Mouse (Mus musculus) gastrocnemius, postnatal 10 days (tissue): ENCODE data around the gene Nmi. TPM values are rescaled to one million over a fixed set of nuclear protein-coding genes. Genes with fewer than 3 reads are reported as not detected.

Experiments used
- DNase-seq: peaks from one replicate; pipeline ENCODE4 v3.0.0; 2021; ENCODE audit warnings: mixed read lengths
- total RNA-seq, 2 experiments: library from RNA; stranded (reverse); gene quantifications; 2 replicates each; pipeline ENCODE4 v1.2.3; 2021

The Nmi gene
- total RNA-seq, 2 experiments from 2014 or later = 4.9 to 5.9 TPM

DNA sequence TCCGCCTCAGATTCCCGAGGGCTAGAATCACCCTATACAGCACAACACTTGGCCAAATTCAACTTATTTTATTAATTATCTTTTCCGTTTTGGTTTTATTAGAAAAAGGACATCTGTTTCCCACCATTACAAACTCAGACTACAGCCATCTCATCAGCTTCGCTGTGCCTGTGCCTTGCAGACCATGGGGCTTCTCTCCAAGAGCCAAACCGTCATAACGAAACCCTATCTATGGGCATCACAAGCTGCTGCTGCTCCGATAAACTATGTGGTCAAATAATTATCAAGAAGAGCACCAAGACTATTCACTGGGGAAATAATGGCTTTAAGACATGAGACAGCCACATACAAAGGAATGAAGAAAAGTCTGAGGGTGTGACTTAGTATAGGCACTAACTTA is 31.5 kb downstream of the Nmi start:
- no peak for DNase-seq

DNA sequence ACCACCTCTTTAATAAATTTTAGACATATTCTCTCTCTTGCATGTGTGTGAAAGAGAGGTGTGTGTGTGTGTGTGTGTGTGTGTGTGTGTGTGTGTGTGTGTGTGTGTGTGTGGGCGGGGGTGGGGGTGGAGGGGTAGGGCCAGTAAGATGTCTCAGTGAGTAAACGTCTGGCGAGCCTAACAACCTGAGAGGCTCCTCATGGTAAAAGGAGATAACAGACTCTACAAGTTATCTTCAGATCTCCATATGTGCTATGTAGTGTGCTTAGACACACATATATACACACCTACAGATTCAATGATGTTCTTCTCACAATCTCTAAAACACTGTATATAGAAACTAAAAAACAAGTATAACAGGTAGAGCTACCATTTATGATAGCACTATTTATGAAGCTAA is 34.5 kb downstream of the Nmi start:
- DNase-seq = no peak

DNA sequence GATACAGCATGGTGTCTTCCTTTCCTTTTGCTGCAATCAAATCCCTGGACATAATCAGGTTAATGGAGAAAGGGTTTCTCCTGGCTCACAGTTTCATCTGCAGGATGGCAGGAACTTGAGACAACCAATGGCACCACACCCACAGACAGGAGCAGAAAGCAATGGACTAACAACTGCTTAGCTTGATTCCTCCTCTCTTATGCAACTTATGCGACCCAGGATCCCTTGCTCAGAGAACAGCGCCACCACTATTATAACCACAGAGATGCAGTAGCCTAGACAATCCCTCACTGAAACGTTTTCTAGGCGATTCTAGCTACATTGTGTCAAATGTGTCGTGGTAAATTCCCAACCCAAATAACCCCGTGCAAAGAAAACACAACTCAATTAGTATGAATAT is 36.3 kb downstream of the Nmi start:
- no peak for DNase-seq

DNA sequence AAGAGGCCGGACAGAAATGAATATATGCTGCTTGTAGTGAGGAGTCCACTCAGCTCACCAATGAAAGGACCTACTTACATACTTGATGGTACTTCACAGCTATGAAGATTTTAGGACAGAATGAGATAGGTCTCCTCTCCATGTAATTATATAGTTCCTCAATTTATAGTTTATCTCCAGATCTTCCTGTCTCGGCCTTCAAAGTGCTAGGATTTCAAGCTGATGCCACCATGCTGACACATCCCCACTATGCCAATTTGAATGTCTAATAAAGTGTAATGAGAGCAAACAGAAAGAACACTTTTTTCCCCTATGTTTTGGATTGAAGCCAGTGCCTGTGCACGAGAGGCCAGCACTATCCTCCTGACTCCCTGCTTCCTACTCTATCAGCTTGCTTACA is 36.7 kb downstream of the Nmi start:
- no peak for DNase-seq

DNA sequence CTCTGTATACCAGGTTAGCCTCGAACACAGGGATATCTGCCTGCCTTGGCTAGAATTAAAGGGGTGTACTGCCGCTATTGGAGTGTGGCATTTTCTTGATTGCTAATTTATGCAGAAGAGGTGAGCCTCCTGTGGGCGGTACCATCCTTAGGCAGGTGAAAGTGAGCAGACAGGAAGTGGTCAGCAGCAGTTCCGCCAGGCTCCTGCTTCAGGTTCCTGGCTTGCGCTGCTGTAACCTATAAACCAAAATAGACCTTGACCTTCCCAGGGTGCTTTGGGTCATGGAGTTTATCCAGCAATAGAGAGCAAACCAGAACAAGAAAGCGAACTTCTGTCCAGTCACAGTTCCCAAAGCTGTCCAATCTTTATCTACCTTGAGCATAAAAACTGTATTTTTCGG is 37.4 kb downstream of the Nmi start:
- no peak for DNase-seq

DNA sequence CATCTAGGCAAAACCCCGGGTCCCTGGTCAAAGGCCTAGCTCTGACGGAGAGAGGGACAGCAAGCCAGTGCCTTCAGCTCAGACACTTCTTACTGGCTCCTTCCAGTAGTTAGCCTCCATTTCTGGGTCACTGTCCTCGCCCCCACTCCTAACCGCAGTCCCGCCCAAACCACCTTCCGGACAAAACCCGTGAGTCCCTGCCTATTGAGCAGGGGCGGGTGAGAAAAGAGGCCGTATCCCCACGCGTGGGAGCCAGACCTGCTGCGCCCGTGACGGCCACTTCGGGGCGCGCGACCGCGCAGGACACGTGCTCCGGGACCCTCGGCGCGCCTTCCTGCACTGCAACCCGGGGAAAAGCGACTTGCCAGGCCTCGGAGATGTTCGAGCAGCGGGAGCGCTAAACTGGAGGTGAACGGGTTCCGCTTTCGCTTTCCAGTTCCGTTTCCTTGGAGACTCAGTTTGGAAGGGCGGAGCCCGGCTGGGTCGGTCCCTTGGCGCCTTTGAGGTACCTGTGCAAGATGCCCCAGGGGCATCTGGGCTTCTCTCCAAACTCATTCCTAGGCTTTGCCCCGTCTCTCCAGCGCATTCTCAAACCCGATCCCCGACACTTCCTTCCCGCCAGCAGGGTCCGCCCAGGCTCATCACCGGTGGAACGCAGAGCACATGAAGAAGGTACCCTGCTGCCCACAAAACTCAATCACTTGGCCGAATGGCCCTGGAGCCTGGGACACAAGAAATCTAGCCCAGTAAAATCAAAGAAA is 38.5 kb downstream of the Nmi start, which contains the start of gene Rbm43:
Rbm43 (minus strand) TSS at position 590 of the 761 bp plus-strand sequence.
- DNase-seq = peak; percentile 66

DNA sequence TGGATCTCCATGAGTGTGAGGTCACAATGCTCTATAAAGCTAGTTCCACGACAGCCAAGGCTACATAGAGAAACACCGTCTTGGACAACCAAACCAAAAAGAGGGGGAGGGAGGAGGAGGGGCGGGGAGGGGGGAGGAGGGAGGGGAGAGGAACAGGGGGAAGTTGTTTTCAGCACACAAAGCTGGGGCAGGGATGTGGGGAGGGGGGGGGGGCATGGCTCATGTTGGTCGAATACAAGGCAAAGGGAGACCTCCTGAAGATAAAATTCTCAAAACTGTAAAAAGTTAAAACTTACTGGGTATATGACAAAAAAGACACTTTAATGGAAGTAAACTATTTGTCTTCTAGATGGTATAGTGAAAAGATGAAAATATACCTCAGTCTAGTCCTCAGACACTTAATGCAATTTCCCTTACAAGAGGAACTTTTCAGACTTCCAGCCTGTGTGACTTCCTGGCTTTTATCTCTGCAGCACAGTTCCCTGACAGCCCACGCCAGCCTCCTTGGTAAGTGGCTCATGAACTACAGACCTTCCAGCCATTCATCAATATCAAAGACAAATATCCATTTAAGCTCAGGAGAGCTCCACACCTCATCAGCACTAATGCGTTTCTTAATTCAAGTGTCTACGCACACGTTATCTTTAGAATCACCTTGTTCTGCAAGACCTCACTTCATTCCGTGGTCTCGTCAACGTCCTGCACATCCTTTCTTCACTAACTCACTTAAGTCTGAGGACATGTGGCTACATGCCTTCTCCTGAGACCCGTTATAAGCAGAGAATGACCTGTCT is 39.8 kb downstream of the Nmi start:
- no peak for DNase-seq

DNA sequence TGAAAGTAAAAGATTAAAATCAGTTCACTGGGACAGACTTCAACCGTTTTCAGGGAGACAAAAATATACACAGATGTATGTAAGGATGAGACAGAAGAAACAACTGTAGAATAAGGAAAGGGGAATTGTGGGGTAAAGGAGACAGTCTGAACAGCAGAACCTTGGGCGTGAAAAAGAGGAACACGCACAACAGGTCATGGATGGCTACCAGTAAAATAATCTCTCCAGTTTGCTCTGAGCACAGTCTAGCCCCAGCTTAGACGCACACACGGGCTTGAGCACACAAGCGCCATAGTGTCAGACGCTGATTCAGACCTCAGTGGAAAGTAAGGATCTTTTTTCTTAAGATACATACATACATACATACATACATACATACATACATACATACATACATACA is 42.1 kb downstream of the Nmi start:
- no peak for DNase-seq

DNA sequence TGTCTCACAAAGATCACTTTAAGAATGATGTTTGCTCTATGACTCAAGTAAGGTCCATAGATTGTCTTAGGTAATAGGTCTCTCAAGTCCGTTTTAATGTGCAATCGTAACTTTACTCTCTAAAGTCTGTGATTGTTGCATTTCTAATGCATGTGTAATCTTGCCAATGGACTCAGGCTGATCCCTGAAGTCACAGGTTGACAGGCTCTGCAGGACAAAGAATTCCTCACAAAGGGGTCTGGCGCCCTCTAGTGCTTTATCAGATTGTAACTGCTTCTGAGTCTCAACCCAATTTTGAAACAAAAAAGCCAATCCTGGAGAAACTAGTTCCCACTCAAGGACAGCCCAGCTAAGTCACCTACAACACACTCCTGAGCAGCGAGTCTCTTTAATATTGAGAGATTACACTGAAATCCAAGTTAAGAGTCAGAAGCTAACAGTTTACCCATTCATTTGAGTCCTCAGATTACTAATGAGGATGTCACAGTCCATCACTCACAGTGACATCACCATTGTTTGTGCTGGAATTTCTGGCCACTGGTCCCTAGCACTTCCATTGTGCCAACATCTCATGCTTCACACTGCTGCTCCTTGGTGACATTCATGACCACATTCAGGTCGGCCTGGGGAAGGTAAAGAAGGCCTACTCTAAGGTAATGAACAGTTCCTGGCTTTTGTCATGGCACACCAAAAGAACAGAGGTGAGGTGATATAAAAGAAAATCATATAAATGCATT is 58.2 kb downstream of the Nmi start:
- DNase-seq = peak; percentile 67

DNA sequence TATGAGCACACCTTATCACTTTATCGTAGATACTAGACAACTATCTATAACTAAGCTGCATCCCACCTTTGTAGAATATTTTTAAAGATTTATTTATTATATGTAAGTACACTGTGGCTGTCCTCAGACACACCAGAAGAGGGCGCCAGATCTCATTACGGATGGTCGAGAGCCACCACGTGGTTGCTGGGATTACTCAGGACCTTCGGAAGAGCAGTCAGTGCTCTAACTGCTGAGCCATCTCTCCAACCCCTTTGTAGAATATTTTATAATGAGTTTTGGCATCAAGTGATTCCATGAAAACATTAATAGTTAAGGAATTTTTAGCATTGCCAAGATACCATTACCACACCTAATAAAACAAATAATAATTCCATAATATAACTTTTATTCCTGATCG is 58.8 kb downstream of the Nmi start:
- no peak for DNase-seq

DNA sequence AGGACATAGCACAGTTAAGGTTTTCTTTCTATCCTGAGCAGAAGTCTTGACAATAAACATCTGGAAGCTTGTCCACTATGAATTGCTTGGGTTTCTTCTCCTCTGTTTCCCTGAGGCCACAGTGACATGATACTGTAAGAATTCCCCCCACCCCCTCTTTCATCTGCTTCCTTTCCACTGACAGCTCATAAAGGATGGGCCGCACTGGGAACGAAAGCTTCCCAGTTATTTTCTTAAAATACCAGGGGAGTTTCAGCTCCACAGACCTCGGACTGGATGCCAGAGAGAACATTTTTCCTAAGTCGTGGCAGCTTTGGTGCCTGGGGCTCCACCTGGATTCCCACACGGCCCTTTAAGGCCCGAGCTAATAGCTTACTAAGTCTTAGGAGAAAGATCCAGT is 60.6 kb downstream of the Nmi start:
- no peak for DNase-seq

DNA sequence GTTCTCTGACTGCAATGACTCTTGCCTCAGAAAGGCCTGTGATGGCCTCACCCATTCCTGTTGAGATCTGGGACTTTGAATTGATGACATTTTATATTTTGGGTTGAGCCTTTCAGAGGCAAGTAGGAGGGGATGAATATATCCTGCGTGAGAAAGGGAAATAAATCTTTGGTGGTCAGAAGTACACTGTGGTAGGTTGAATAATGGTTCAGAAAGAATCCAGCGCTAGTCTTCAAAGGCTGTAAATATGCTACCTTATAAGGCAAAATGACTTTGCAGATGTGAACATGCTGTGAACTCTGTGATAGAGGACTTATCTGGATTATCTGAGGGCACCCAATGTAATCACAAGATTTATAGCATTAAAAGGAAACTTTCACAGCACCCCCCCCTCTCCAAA is 61.4 kb downstream of the Nmi start:
- DNase-seq = no peak

DNA sequence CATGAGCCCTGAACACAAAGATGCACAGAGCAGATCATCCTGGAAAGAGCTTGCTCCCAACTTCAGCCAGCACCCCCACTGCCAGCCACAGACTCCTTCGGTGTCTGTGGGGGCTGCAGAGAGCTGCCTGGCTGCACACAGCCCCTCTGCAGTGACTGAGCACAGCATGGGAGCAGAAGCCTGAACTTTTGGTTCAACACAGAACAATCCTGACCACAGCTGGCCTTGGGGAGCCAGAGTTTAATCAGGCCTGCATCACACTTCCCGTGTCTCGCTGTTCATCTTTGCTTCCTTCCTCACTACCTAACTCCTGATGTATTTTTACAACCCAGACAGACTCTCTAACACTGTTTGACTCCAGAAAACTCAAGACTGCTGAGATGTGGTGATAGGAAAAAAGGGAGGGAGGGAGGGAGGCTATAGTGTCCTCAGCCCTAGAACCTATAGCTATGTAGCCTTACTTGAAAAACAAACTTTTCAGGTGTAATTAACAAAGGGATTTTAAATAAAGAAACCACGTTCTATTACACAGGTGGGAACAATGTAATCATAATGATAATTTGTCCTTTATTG is 65.7 kb downstream of the Nmi start:
- DNase-seq = no peak

DNA sequence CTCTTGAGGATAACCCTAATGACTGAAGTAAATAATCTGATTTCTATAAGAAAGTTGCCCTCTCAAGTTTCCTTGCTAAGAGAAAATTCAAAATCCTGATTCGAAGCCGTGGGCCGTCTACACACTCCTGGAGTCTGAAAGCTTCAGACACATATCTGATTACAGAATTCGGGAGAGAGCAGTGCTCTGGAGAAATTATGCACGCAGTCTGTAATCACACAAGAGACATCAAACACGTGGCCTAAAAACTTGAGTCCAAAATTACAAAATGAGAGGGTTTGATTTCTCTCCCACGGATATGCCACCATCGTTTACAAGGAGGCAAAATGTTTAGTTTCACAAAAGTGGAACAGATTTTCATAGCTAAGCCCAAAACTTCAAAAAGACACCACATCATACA is 67.7 kb downstream of the Nmi start:
- no peak for DNase-seq

Other genes starting within 250 kb of the Nmi start
- gene Rbm43, start 38.3 kb downstream of the Nmi start, total RNA-seq = 1 to 10 TPM; 3.2 to 4.2 TPM
- gene Tnfaip6, start 64.5 kb upstream of the Nmi start, total RNA-seq = 1 to 10 TPM; 4.5 to 5.2 TPM
- 10 to 100 TPM in 1 of 2 experiments, 1 to 10 TPM in 1; 9.8 to 15.4 TPM for gene Rif1, start 99.3 kb upstream of the Nmi start, total RNA-seq